Mouse (Mus musculus): Measurements from ENCODE around the gene Arhgef28. TPM values are rescaled to one million over a fixed set of nuclear protein-coding genes. Genes with fewer than 3 reads are reported as not detected.

The Arhgef28 gene
- total and polyA plus RNA-seq, 2 experiments from 2014 or later = 34.3 to 41.5 TPM

DNA sequence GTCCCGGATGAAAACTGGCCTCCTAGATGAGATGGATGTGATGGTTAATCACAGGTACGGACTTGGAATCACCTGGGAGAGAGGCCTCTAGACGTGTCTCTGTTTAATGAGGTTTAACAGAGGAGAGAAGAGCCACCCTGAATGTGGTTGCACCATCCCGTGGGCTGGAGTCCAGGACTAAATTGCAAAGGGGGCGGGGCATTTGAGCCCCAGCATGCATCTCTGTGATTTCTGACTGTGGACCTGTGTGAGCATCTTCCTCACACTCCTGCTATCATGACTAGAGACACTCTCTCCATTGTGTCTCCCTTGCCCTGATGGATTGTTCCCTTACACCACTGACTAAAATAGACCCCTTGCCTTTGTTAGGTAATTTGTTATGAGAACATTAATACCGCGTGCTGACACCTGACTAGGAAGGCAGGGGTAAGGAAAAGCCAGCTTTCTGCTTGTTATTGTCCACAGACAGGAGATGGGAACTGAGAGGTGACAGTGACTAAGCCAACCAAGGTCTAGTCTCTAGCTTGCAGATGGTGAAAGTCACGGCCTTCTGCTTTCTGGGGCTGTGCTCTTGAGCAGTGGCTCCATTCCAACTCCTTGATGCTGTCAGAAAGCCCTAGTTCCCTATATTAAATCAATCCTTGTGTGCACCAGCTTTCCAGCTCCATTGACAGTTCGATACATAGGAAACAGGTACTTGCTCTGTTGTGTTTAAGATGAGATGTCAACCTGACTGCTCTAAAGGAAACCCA lies 35.5 kb upstream of the Arhgef28 start:
- WGBS = 75% methylated on average over 9 of the region's 9 CpGs
- no peak for ATAC-seq (ENCODE audit: low FRiP score)
- no peak overlapping the region for H3K4me3 ChIP-seq (ENCODE audit: low read depth, low read length)

DNA sequence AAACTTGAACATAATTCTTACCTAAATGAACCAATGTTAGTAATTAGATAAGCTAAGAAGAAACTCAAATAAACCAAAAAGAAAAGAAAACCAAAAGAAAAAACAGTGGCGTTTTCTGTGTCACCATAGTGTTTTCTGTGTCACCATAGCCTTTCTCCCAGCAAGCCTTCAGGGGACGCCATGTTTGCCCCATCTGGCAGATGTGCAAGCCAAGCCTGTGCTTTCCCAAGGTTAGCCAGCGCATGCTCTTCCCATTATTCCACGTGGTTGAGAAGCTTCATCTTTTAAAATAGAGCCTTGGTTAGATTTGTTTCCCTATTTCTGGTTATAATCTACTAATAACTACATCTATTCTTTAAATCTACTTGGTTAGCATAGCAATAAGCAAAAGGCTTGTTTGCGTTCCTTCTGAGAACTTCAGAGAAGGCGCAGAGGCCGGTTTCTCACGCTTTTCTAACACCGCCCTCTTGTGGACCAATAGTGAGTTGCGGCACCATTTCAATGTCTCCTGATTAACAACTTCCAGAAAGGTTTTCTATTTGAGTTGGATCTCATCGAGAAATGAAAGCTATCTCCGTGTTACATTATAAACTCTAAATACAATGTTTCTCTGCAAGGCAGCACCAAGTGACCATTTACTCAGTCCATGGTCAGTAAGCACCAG lies 33.9 kb upstream of the Arhgef28 start:
- H3K4me3 ChIP-seq (ENCODE audit: low read depth, low read length) = no peak overlapping the region
- no peaks in the 10 kb centered on the region for H3K36me3 ChIP-seq (ENCODE audit: insufficient read depth, low read length)
- 17% methylated on average over 12 of the region's 12 CpGs for WGBS
- H3K4me1 ChIP-seq (ENCODE audit: insufficient read depth, low read length) = no peaks in the 10 kb centered on the region
- H3K4me2 ChIP-seq (ENCODE audit: low read depth, low read length, poor library complexity, severe bottlenecking) = no peak overlapping the region
- no peak for ATAC-seq (ENCODE audit: low FRiP score)
- peak; percentile 81 for DNase-seq (ENCODE audit: low spot score)
- no peak overlapping the region for H3K27ac ChIP-seq (ENCODE audit: low read depth, low read length)
- no peak overlapping the region for H3K9ac ChIP-seq (replicated peaks; ENCODE audit: low read length, poor library complexity, severe bottlenecking)
- H3K9me3 ChIP-seq (ENCODE audit: low read length) = no peaks in the 10 kb centered on the region
- no peaks in the 10 kb centered on the region for H3K27me3 ChIP-seq (ENCODE audit: insufficient read depth, low read length)
- peak; percentile 96 for TF ChIP-seq CTCF (IDR thresholded peaks at IDR 0.05)

More for the DNA sequence above, 35.5 kb upstream of the Arhgef28 start:
- no peak for DNase-seq (ENCODE audit: low spot score)
- no peaks in the 10 kb centered on the region for H3K4me1 ChIP-seq (ENCODE audit: insufficient read depth, low read length)
- H3K9me3 ChIP-seq (ENCODE audit: low read length) = no peaks in the 10 kb centered on the region
- no peaks in the 10 kb centered on the region for H3K36me3 ChIP-seq (ENCODE audit: insufficient read depth, low read length)
- H3K4me2 ChIP-seq (ENCODE audit: low read depth, low read length, poor library complexity, severe bottlenecking) = no peak overlapping the region
- no peak overlapping the region for H3K27ac ChIP-seq (ENCODE audit: low read depth, low read length)
- no peaks in the 10 kb centered on the region for H3K27me3 ChIP-seq (ENCODE audit: insufficient read depth, low read length)
- no peak for TF ChIP-seq CTCF (IDR thresholded peaks at IDR 0.05)
- H3K9ac ChIP-seq (replicated peaks; ENCODE audit: low read length, poor library complexity, severe bottlenecking) = no peak overlapping the region

DNA sequence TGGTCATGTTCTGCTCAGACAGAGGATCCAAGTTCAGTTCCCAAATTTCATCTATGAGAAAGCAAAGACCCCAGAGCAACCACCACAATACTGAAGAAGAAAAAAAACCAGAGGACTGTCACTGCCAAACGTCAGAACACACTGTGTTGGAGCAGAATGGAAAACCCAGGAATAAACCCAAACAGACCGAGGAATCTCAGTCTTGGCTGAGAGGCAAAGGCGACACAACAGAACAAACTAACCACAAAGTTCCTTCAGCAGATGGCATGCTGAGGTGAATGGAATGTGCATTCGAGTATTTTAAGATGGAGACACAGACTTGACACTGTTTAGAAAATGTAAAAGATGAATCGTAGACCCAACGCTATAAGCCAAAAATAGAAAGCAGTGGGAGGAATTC lies 29.2 kb upstream of the Arhgef28 start:
- Histone ChIP-seq H3K9ac (replicated peaks; ENCODE audit: low read length, poor library complexity, severe bottlenecking) (no peak overlapping the region), H3K36me3 (ENCODE audit: insufficient read depth, low read length) (no peaks in the 10 kb centered on the region), H3K4me3 (ENCODE audit: low read depth, low read length) (no peak overlapping the region), H3K4me1 (ENCODE audit: insufficient read depth, low read length) (no peaks in the 10 kb centered on the region), H3K27me3 (ENCODE audit: insufficient read depth, low read length) (no peaks in the 10 kb centered on the region), H3K9me3 (ENCODE audit: low read length) (no peaks in the 10 kb centered on the region), H3K27ac (ENCODE audit: low read depth, low read length) (no peak overlapping the region), H3K4me2 (ENCODE audit: low read depth, low read length, poor library complexity, severe bottlenecking) (no peak overlapping the region)
- ATAC-seq (ENCODE audit: low FRiP score) (no peak), DNase-seq (ENCODE audit: low spot score) (no peak)
- no peak for TF ChIP-seq CTCF (IDR thresholded peaks at IDR 0.05)
- WGBS = 76% methylated on average over 6 of the region's 6 CpGs

DNA sequence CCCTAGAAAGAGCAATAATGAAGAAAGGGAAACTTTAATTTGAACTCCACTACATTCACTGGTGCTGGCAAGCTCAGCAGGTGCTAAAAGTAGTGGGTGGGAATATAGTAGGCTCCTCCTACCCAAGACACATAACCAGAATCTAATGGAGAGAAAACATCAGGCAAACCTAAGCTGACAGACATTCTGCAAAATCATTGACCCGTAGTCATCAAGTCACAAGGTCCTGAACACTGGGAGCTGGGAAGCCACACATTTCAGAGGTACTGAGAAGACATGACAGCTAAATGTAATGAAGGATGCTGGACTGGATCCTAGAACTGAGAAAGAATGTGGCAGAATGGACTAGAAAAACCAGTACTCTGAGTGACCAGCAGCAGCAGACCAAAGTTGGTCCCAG lies 24.3 kb upstream of the Arhgef28 start:
- no peaks in the 10 kb centered on the region for H3K4me1 ChIP-seq (ENCODE audit: insufficient read depth, low read length)
- DNase-seq (ENCODE audit: low spot score) = no peak
- no peak for TF ChIP-seq CTCF (IDR thresholded peaks at IDR 0.05)
- 90% methylated on average over 1 of the region's 1 CpGs for WGBS
- H3K4me2 ChIP-seq (ENCODE audit: low read depth, low read length, poor library complexity, severe bottlenecking) = no peak overlapping the region
- H3K36me3 ChIP-seq (ENCODE audit: insufficient read depth, low read length) = no peaks in the 10 kb centered on the region
- no peak overlapping the region for H3K9ac ChIP-seq (replicated peaks; ENCODE audit: low read length, poor library complexity, severe bottlenecking)
- no peaks in the 10 kb centered on the region for H3K27me3 ChIP-seq (ENCODE audit: insufficient read depth, low read length)
- no peaks in the 10 kb centered on the region for H3K9me3 ChIP-seq (ENCODE audit: low read length)
- no peak for ATAC-seq (ENCODE audit: low FRiP score)
- no peak overlapping the region for H3K4me3 ChIP-seq (ENCODE audit: low read depth, low read length)
- H3K27ac ChIP-seq (ENCODE audit: low read depth, low read length) = no peak overlapping the region

DNA sequence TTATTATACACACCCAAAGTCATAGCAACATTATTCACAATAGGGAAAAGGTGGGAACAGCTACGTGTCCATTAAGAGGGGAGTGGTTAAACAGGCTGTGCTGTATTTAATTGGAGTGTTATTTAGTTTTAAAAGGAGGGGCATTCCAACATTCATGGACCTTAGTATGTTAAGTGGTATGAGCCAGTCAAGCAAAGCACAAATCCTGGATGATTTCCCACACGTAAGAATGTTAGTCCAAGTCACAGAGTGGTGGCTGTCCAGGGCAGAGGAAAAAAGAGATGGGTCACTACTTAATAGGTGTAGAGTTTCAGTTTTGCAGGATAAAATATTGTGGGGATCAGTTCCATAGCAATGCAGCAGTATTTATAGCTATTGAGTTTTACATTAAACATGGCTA lies 20.0 kb upstream of the Arhgef28 start:
- DNase-seq (ENCODE audit: low spot score) (no peak), ATAC-seq (ENCODE audit: low FRiP score) (no peak)
- 76% methylated on average over 2 of the region's 2 CpGs for WGBS
- Histone ChIP-seq H3K4me3 (ENCODE audit: low read depth, low read length) (no peak overlapping the region), H3K9ac (replicated peaks; ENCODE audit: low read length, poor library complexity, severe bottlenecking) (no peak overlapping the region), H3K4me1 (ENCODE audit: insufficient read depth, low read length) (no peaks in the 10 kb centered on the region), H3K27ac (ENCODE audit: low read depth, low read length) (no peak overlapping the region), H3K27me3 (ENCODE audit: insufficient read depth, low read length) (no peaks in the 10 kb centered on the region), H3K9me3 (ENCODE audit: low read length) (no peaks in the 10 kb centered on the region), H3K4me2 (ENCODE audit: low read depth, low read length, poor library complexity, severe bottlenecking) (no peak overlapping the region), H3K36me3 (ENCODE audit: insufficient read depth, low read length) (no peaks in the 10 kb centered on the region)
- no peak for TF ChIP-seq CTCF (IDR thresholded peaks at IDR 0.05)

DNA sequence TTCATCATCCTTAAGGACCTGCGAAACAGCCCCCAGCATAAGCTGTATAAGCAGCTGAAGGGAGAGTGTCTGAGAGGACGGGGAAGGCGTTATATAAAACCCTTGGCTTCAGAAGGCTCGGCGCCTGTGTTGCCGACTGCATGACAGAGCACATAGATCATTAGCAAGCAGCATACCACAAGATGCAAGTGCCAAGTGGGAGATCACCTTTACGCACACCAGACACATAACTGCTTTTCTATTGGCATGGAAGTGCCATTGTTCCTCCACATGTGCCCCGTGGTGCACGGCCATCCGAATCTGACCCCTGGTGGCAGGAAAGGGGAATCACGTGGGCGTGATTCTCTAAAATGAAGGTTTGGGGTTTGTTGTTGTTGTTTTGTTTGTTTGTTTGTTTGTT lies 16.6 kb upstream of the Arhgef28 start:
- Histone ChIP-seq H3K36me3 (ENCODE audit: insufficient read depth, low read length) (no peaks in the 10 kb centered on the region), H3K4me1 (ENCODE audit: insufficient read depth, low read length) (no peaks in the 10 kb centered on the region), H3K4me2 (ENCODE audit: low read depth, low read length, poor library complexity, severe bottlenecking) (no peak overlapping the region), H3K9ac (replicated peaks; ENCODE audit: low read length, poor library complexity, severe bottlenecking) (no peak overlapping the region), H3K9me3 (ENCODE audit: low read length) (no peaks in the 10 kb centered on the region), H3K27me3 (ENCODE audit: insufficient read depth, low read length) (no peaks in the 10 kb centered on the region), H3K4me3 (ENCODE audit: low read depth, low read length) (no peak overlapping the region), H3K27ac (ENCODE audit: low read depth, low read length) (no peak overlapping the region)
- no peak for ATAC-seq (ENCODE audit: low FRiP score)
- peak; percentile 40 for DNase-seq (ENCODE audit: low spot score)
- 35% methylated on average over 12 of the region's 12 CpGs for WGBS
- peak; percentile 90 for TF ChIP-seq CTCF (IDR thresholded peaks at IDR 0.05)

Data from midbrain, postnatal 0 days (tissue).